Mouse (Mus musculus) limb, embryonic 11.5 days (tissue): ENCODE results near the gene Kalrn. TPM values are rescaled to one million over a fixed set of nuclear protein-coding genes. Genes with fewer than 3 reads are reported as not detected.

Experiments
- ATAC-seq: fragments of 200-750 bp; cut with Nextera tagmentation; 2 replicates; pipeline ENCODE4 v1.8.0; 2017; ENCODE audit warnings: low read depth; ENCODE audit not compliant: insufficient number of reproducible peaks, low FRiP score, low TSS enrichment
- DNase-seq: peaks from one replicate; pipeline ENCODE4 v3.0.0-alpha.2; 2015; ENCODE audit warnings: low spot score
- H3K27ac ChIP-seq: fragments of 300-500 bp; sonication (generic); replicated peaks from 2 replicates; pipeline ENCODE4 v1.5.1; 2014; ENCODE audit warnings: low read depth, mild to moderate bottlenecking, low read length
- H3K27me3 ChIP-seq: fragments of 300-500 bp; sonication (generic); 2 replicates; pipeline ENCODE4 v1.6.1; 2014; ENCODE audit warnings: mild to moderate bottlenecking, low read length, mixed read lengths; ENCODE audit not compliant: control insufficient read depth, insufficient read depth
- H3K36me3 ChIP-seq: fragments of 300-500 bp; sonication (generic); 2 replicates; pipeline ENCODE4 v1.6.1; 2014; ENCODE audit warnings: mild to moderate bottlenecking, low read length, moderate library complexity, mixed read lengths; ENCODE audit not compliant: control insufficient read depth, insufficient read depth
- H3K4me1 ChIP-seq: fragments of 300-500 bp; sonication (generic); 2 replicates; pipeline ENCODE4 v1.6.1; 2014; ENCODE audit warnings: low read length, mixed read lengths; ENCODE audit not compliant: control insufficient read depth, insufficient read depth
- H3K4me2 ChIP-seq: fragments of 300-500 bp; sonication (generic); 2 replicates; pipeline ENCODE4 v1.6.1; 2014; ENCODE audit warnings: low read depth, mild to moderate bottlenecking, moderate library complexity; ENCODE audit not compliant: severe bottlenecking
- H3K4me3 ChIP-seq: fragments of 300-500 bp; sonication (generic); 2 replicates; pipeline ENCODE4 v1.5.1; 2014; ENCODE audit warnings: low read depth, low read length
- H3K9ac ChIP-seq: fragments of 300-500 bp; sonication (generic); 2 replicates; pipeline ENCODE4 v1.6.1; 2014; ENCODE audit warnings: mild to moderate bottlenecking, low read length
- H3K9me3 ChIP-seq: fragments of 300-500 bp; sonication (generic); 2 replicates; pipeline ENCODE4 v1.6.1; 2016; ENCODE audit warnings: low read length; ENCODE audit not compliant: control insufficient read depth
- WGBS: fragments of 180-500 bp; shearing (Covaris S2); extraction: QIAGEN DNeasy Blood & Tissue Kit; methylation state at CpG from one replicate; pipeline ENCODE4 v1.1.7; 2014; 5-methylcytosine and 5-hydroxymethylcytosine counted together
- polyA plus RNA-seq: library from polyadenylated mRNA; unstranded; fragments of >200 nt; fragmentation: Nextera tagmentation; extraction: Ambion mirVana; gene quantifications from 2 replicates; pipeline ENCODE4 v1.2.1, GENCODE M21; 2014

Gene Kalrn
- polyA plus RNA-seq, 1 experiment from 2014 or later, result 11.5 TPM

GRCm38 (mm10) chr16:34236898-34237611 lies 336.3 kb downstream of the Kalrn start:
- Histone ChIP-seq H3K9me3 (no peaks in the 10 kb centered on the region), H3K9ac (no peak overlapping the region), H3K4me1 (no peaks in the 10 kb centered on the region), H3K4me3 (no peak overlapping the region), H3K4me2 (no peak overlapping the region), H3K27ac (no peak overlapping the region), H3K36me3 (no peaks in the 10 kb centered on the region), H3K27me3 (no peaks in the 10 kb centered on the region)
- ATAC-seq, result no peak
- WGBS, result 83% methylated on average over 12 of the region's 12 CpGs
- DNase-seq, result no peak

DNA sequence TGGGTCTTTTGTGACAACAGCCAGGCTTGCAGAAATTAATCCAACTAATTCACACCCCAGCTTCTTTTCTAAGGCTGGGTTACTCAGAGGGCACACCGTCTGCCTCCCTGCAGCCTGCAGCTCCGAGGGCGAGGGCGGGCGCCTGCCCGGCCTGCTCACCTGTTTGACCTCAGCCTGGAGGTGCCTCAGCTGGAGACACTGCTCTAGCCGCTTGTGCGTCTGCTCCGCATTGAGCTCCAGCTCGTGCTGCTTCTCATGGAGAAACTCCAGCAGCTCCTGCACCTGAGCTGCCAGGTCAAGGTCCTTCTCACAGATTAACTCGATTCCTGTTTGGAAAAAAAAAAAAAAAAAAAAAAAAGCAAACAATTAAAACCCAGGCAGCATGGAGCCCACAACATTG lies 338.2 kb downstream of the Kalrn start:
- Histone ChIP-seq H3K9me3 (no peaks in the 10 kb centered on the region), H3K27me3 (no peaks in the 10 kb centered on the region), H3K4me1 (no peaks in the 10 kb centered on the region), H3K4me2 (no peak overlapping the region), H3K36me3 (no peaks in the 10 kb centered on the region), H3K4me3 (no peak overlapping the region), H3K9ac (no peak overlapping the region), H3K27ac (no peak overlapping the region)
- no peak for DNase-seq
- WGBS, result 73% methylated on average over 11 of the region's 11 CpGs
- no peak for ATAC-seq

GRCm38 (mm10) chr16:34231952-34232351 lies 341.4 kb downstream of the Kalrn start:
- Histone ChIP-seq H3K9me3 (no peaks in the 10 kb centered on the region), H3K4me3 (no peak overlapping the region), H3K36me3 (no peaks in the 10 kb centered on the region), H3K27ac (no peak overlapping the region), H3K9ac (no peak overlapping the region), H3K27me3 (no peaks in the 10 kb centered on the region), H3K4me1 (no peaks in the 10 kb centered on the region), H3K4me2 (no peak overlapping the region)
- DNase-seq (no peak), ATAC-seq (no peak)
- 49% methylated on average over 5 of the region's 5 CpGs for WGBS

DNA sequence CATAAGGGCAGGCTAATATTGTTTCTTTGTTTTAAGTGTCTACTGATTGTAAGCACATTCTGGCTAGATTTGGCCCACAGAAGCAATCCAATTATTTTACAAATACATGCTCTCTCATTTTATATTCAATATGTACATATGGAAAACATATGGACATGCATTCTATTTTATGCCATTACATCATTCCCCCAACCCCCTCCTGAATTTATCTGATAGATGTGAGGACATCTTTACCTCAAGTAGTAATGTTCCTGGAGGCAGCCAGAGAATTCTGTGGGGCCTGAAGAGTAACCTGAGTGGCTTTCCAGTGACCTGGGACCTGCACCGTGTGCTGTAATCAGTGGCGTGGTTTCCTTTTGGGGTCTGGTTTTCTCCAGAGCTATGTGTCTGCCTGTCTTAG lies 342.2 kb downstream of the Kalrn start:
- Histone ChIP-seq H3K4me1 (no peaks in the 10 kb centered on the region), H3K27ac (no peak overlapping the region), H3K4me2 (no peak overlapping the region), H3K4me3 (no peak overlapping the region), H3K27me3 (no peaks in the 10 kb centered on the region), H3K36me3 (no peaks in the 10 kb centered on the region), H3K9me3 (no peaks in the 10 kb centered on the region), H3K9ac (no peak overlapping the region)
- no peak for ATAC-seq
- no peak for DNase-seq
- 49% methylated on average over 2 of the region's 2 CpGs for WGBS

- DNase-seq, result no peak
- Histone ChIP-seq H3K4me2 (no peak overlapping the region), H3K27ac (no peak overlapping the region), H3K36me3 (no peaks in the 10 kb centered on the region), H3K9me3 (no peaks in the 10 kb centered on the region), H3K9ac (no peak overlapping the region), H3K27me3 (no peaks in the 10 kb centered on the region), H3K4me3 (no peak overlapping the region), H3K4me1 (no peaks in the 10 kb centered on the region)
- 69% methylated on average over 8 of the region's 8 CpGs for WGBS
- ATAC-seq, result no peak
These were observed 344.0 kb downstream of the Kalrn start for GRCm38 (mm10) chr16:34229350-34229749.

DNA sequence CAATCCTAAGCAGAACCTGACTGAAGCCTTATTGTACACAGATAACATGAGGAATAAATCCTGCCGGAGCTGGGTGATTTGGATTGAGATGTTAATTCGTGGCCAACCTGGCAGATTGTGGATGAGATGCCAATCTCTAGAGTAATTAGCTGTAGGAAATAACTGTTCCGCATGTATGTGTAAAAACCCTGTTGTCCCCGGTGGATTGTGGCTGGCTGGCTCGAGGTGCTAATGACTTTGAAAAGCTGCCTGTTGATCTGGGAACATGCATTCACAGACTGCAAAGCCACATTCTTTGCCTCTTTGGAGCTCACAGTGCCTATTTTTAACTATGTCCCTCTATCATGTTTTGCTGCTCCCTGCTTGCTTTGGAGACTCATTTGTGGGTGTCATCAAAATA lies 344.7 kb downstream of the Kalrn start:
- no peaks in the 10 kb centered on the region for H3K27me3 ChIP-seq
- H3K4me3 ChIP-seq, result no peak overlapping the region
- WGBS, result 41% methylated on average over 5 of the region's 5 CpGs
- no peak overlapping the region for H3K9ac ChIP-seq
- ATAC-seq (no peak), DNase-seq (no peak)
- H3K27ac ChIP-seq, result no peak overlapping the region
- no peaks in the 10 kb centered on the region for H3K9me3 ChIP-seq
- H3K4me1 ChIP-seq, result no peaks in the 10 kb centered on the region
- no peak overlapping the region for H3K4me2 ChIP-seq
- no peaks in the 10 kb centered on the region for H3K36me3 ChIP-seq

DNA sequence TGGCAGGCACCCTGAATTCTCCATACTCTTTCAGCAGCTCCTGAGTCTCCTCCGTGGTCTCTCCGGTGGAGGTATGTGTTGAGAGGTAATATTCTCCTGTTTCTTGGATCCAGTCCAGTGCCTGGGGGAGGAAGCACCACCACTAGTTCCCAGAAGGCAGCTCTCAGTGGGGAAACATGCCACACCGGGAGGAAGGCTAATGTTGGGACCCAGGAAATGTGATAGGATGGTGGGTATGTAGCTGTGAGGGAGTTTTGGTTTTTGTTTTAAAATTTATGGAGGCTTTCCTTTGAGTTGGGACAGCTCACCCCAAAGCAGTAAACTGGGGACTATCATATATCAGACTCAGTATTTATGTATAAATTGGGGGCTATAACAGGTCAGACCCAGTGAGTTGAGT lies 361.2 kb downstream of the Kalrn start:
- no peak for DNase-seq
- Histone ChIP-seq H3K4me2 (no peak overlapping the region), H3K4me1 (no peaks in the 10 kb centered on the region), H3K27me3 (no peaks in the 10 kb centered on the region), H3K9me3 (no peaks in the 10 kb centered on the region), H3K9ac (no peak overlapping the region), H3K27ac (no peak overlapping the region), H3K4me3 (no peak overlapping the region), H3K36me3 (no peaks in the 10 kb centered on the region)
- 94% methylated on average over 3 of the region's 3 CpGs for WGBS
- ATAC-seq, result no peak

DNA sequence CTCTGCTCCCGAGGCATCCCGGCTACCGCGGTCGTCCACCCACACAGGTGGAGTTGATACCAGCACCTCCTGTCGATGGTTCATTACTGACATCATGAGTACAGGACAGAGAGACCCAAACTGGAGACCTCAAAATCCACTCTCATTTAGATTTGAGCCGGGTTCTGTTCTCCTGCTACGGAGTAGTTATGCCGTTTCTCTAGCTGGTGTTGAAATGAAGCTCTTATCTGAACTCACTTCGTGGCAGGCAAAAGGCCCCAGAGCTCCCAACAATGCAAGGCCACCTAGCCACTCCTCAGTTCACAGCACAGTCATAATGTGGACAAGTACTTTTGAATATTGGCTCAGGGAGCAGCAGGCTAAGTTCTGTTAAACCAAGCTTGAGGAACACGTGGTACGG lies 362.1 kb downstream of the Kalrn start:
- WGBS, result 80% methylated on average over 12 of the region's 12 CpGs

DNA sequence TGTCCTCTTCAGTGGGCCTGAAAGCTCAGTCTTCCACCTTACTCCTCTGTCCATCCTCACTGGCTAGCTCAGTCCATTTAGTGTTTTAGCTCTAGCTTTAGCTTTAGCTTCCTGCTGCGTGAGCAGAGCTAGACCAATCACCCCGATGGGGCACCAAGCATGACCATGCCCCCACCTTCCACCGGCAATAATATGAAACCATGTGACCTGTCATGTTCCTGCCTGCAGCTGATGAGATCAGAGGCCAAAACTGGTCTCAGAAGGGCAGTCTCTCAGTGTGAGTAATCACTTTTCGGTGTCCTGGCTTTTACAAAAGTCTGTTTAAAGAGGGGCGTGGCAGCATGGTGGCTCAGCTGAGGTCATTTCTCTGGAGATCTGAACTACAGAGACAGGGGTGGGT lies 364.6 kb downstream of the Kalrn start:
- Histone ChIP-seq H3K36me3 (no peaks in the 10 kb centered on the region), H3K4me2 (no peak overlapping the region), H3K9me3 (no peaks in the 10 kb centered on the region), H3K27me3 (no peaks in the 10 kb centered on the region), H3K4me3 (no peak overlapping the region), H3K4me1 (no peaks in the 10 kb centered on the region), H3K9ac (no peak overlapping the region), H3K27ac (no peak overlapping the region)
- ATAC-seq (no peak), DNase-seq (no peak)
- WGBS, result 81% methylated on average over 5 of the region's 5 CpGs

More for the DNA sequence above, 362.1 kb downstream of the Kalrn start:
- Histone ChIP-seq H3K36me3 (no peaks in the 10 kb centered on the region), H3K9me3 (no peaks in the 10 kb centered on the region), H3K9ac (no peak overlapping the region), H3K27ac (no peak overlapping the region), H3K4me3 (no peak overlapping the region), H3K27me3 (no peaks in the 10 kb centered on the region), H3K4me2 (no peak overlapping the region), H3K4me1 (no peaks in the 10 kb centered on the region)
- ATAC-seq (no peak), DNase-seq (no peak)
